Mouse (Mus musculus) right cerebral cortex, postnatal 25 days (tissue): ENCODE results near the gene Smc6.
A peak's percentile ranks its signal among the peaks of the same experiment; 100 is the strongest.

Experiments
- DNase-seq: peaks from one replicate; pipeline ENCODE4 v3.0.0; 2022

The Smc6 gene

GRCm38 (mm10) chr12:11286382-11286781 is 20.7 kb downstream of the Smc6 start:
- no peak for DNase-seq

- DNase-seq, result no peak
These were observed 35.2 kb downstream of the Smc6 start for GRCm38 (mm10) chr12:11300858-11301257.

- DNase-seq, result no peak
These were observed 41.3 kb downstream of the Smc6 start for GRCm38 (mm10) chr12:11306753-11307645.

GRCm38 (mm10) chr12:11311106-11311505 is 45.4 kb downstream of the Smc6 start:
- no peak for DNase-seq

- no peak for DNase-seq
These were observed 48.2 kb downstream of the Smc6 start for GRCm38 (mm10) chr12:11313840-11314239.

- no peak for DNase-seq
These were observed 52.0 kb downstream of the Smc6 start for GRCm38 (mm10) chr12:11317671-11318070.

- no peak for DNase-seq
These were observed 58.8 kb downstream of the Smc6 start for GRCm38 (mm10) chr12:11324480-11324879.

GRCm38 (mm10) chr12:11326483-11326882 is 60.8 kb downstream of the Smc6 start:
- no peak for DNase-seq

GRCm38 (mm10) chr12:11336845-11337244 is 71.2 kb downstream of the Smc6 start:
- no peak for DNase-seq

- no peak for DNase-seq
These were observed 72.6 kb downstream of the Smc6 start for GRCm38 (mm10) chr12:11338251-11338650.

- DNase-seq, result no peak
These were observed 76.4 kb downstream of the Smc6 start for GRCm38 (mm10) chr12:11342020-11342600.

GRCm38 (mm10) chr12:11345963-11346362 is 80.3 kb downstream of the Smc6 start:
- DNase-seq, result no peak

GRCm38 (mm10) chr12:11348423-11348822 is 82.7 kb downstream of the Smc6 start:
- peak; percentile 68 for DNase-seq

GRCm38 (mm10) chr12:11349870-11350269 is 84.2 kb downstream of the Smc6 start:
- no peak for DNase-seq

- peak; percentile 69 for DNase-seq
These were observed 85.2 kb downstream of the Smc6 start for GRCm38 (mm10) chr12:11350895-11351294.

- DNase-seq, result no peak
These were observed 96.7 kb downstream of the Smc6 start for GRCm38 (mm10) chr12:11362435-11362834.

GRCm38 (mm10) chr12:11364870-11365269 is 99.2 kb downstream of the Smc6 start:
- no peak for DNase-seq

- no peak for DNase-seq
These were observed 101.5 kb downstream of the Smc6 start for GRCm38 (mm10) chr12:11367099-11367765.
